Mouse (Mus musculus) ovary, adult 10 weeks (tissue): Measurements from ENCODE around the gene Cphx3. TPM values are rescaled to one million over a fixed set of nuclear protein-coding genes. Genes with fewer than 3 reads are reported as not detected.

Source experiments
- polyA plus RNA-seq: library from polyadenylated mRNA; stranded (reverse); fragments of 350-450 nt; fragmentation: Illumina TruSeq; extraction: RNeasy Lipid Tissue Mini Kit (QIAGEN cat#74804); gene quantifications from one replicate; pipeline ENCODE4 v1.2.3, GENCODE M21; 2014

Gene Cphx3
- polyA plus RNA-seq: 2.3 TPM

GRCm38 (mm10) chr14:26081997-26082396 lies at the start of gene Cphx3:
Gene Cphx3 (plus strand): TSS chr14:26082297.

GRCm38 (mm10) chr14:26042611-26043010 lies 39.5 kb upstream of the Cphx3 start, which contains the start of gene Gm9780:
Gene Gm9780 (minus strand): TSS chr14:26042711.

GRCm38 (mm10) chr14:26067325-26067633 lies 14.8 kb upstream of the Cphx3 start, which contains the start of gene Tmem254c:
Gene Tmem254c (minus strand): TSS chr14:26067355.

GRCm38 (mm10) chr14:26081216-26081615 lies 881 bp upstream of the Cphx3 start, which contains the start of gene Cphx2:
Gene Cphx2 (plus strand): TSS chr14:26081516.

GRCm38 (mm10) chr14:26118150-26118549 lies 36.1 kb downstream of the Cphx3 start, which contains the start of gene Duxbl2:
Gene Duxbl2 (plus strand): TSS chr14:26118349.

GRCm38 (mm10) chr14:26182380-26182779 lies 100.3 kb downstream of the Cphx3 start, which contains the start of gene Plac9b:
Gene Plac9b (minus strand): TSS chr14:26182480.

GRCm38 (mm10) chr14:26206926-26207247 lies 124.8 kb downstream of the Cphx3 start, which contains the start of gene Tmem254b:
Gene Tmem254b (minus strand): TSS chr14:26207041.

GRCm38 (mm10) chr14:26257756-26258617 lies 175.9 kb downstream of the Cphx3 start, which contains the start of gene Duxbl3:
Gene Duxbl3 (plus strand): TSS chr14:26257962.

Other genes with a start within 250 kb of the Cphx3 start
- 13.0 TPM for gene Anxa11, start 240.1 kb upstream of the Cphx3 start, polyA plus RNA-seq
- not detected for gene Plac9a, start 179.2 kb upstream of the Cphx3 start, polyA plus RNA-seq
- gene Tmem254a, start 154.6 kb upstream of the Cphx3 start, polyA plus RNA-seq: 16.9 TPM
- 10.7 TPM for gene Cphx1, start 144.0 kb upstream of the Cphx3 start, polyA plus RNA-seq
- 1.5 TPM for gene Duxbl1, start 103.7 kb upstream of the Cphx3 start, polyA plus RNA-seq
- gene Gm9780, start 39.6 kb upstream of the Cphx3 start, polyA plus RNA-seq: 5.3 TPM
- gene Tmem254c, start 14.9 kb upstream of the Cphx3 start, polyA plus RNA-seq: not detected
- gene Cphx2, start 781 bp upstream of the Cphx3 start, polyA plus RNA-seq: not detected
- 8.2 TPM for gene Duxbl2, start 36.1 kb downstream of the Cphx3 start, polyA plus RNA-seq
- gene Plac9b, start 100.2 kb downstream of the Cphx3 start, polyA plus RNA-seq: not detected
- 44.2 TPM for gene Tmem254b, start 124.7 kb downstream of the Cphx3 start, polyA plus RNA-seq
- 3.9 TPM for gene Duxbl3, start 175.7 kb downstream of the Cphx3 start, polyA plus RNA-seq